Mouse (Mus musculus) small intestine, adult 2 months (tissue): Measurements from ENCODE around the gene Lgals4.

Experiments
- CTCF ChIP-seq: fragments of 200-500 bp; IDR thresholded peaks from 2 replicates; pipeline ENCODE4 v1.5.1; 2012; ENCODE audit warnings: low read depth, mild to moderate bottlenecking, control low read depth, inconsistent platforms, low read length, moderate library complexity, mixed read lengths; ENCODE audit not compliant: insufficient replicate concordance, insufficient read length; ENCODE audit errors: extremely low read depth
- POLR2A ChIP-seq: fragments of 200-500 bp; IDR thresholded peaks from 2 replicates; pipeline ENCODE4 v1.6.1; 2012; ENCODE audit warnings: low read depth, mild to moderate bottlenecking, control low read depth, inconsistent platforms, low read length, moderate library complexity

DNA sequence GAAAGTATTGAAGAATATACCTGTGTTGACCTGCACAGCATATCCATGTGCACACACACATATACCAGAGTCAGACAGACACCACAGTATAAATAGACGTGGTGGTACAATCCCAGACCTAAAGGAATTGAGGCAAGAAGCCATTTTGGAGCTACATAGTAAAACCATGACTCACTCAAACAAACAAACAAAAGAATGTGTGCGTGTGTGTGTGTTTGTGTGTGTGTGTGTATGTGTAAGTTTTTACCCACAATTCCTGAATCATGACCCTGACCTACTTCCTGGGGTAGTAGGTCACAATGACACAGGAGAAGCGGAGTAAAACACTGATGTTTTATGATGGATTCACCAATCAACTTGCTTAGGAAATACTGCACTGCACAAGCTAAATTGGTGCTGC is 32.2 kb upstream of the Lgals4 start:
- TF ChIP-seq POLR2A (no peak), CTCF (no peak)
